Mouse (Mus musculus): Measurements from ENCODE around the gene Vmn1r173.

DNA sequence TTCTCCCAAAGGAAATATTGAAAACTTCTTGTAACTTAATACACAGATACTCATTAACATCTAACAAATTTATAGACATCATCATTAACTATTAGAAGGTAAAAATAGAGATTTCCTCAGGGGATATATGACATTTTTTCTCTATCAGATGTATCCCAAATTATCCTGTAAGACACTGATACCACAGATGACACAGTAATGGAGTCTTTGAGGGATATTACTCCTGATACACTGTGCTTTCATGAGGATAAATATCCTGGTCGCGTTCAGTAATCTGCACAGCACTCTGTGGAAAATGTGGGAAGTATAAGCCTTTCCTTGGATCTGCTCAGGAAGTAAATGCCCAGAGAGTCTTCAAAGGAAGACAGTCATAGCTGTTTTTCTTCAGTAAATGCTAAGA lies 42.5 kb upstream of the Vmn1r173 start, which contains the start of gene Vmn1r172:
- TF ChIP-seq CTCF (IDR thresholded peaks at IDR 0.05; ENCODE audit: control insufficient read depth, insufficient read depth, low read length) (no peak), POLR2A (IDR thresholded peaks at IDR 0.05; ENCODE audit: borderline replicate concordance, control insufficient read depth, low read depth, low read length) (no peak)
